Mouse (Mus musculus) T-helper 2 cell (primary cell): ENCODE measurements around the gene Rrnad1.

Experiments
- in situ Hi-C: fragments of 300-600 bp; cut with MboI, MseI; formaldehyde crosslinking; loops from one replicate; pipeline ENCODE4 v1.15.1; 2025; ENCODE audit warnings: high pct_unique_total_duplicates

The Rrnad1 gene

DNA sequence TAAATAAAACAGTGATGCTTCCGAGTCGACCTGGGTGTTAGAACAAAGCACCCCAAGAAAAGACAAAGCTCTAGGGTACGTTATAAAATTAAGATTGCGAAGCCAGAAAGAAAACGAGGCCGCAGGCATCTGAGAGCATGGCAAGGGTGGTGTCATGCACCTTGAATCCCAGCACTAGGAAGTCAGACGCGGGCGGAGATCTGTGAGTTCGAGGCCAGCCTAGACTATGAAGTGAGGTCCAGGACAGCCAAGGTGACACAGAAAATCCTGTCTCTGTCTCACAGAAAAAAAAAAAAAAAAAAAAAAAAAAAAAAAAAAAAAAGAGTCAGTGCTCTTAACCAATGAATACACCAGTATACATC is 44.5 kb downstream of the Rrnad1 start:
- in situ Hi-C loops = no loop called here

DNA sequence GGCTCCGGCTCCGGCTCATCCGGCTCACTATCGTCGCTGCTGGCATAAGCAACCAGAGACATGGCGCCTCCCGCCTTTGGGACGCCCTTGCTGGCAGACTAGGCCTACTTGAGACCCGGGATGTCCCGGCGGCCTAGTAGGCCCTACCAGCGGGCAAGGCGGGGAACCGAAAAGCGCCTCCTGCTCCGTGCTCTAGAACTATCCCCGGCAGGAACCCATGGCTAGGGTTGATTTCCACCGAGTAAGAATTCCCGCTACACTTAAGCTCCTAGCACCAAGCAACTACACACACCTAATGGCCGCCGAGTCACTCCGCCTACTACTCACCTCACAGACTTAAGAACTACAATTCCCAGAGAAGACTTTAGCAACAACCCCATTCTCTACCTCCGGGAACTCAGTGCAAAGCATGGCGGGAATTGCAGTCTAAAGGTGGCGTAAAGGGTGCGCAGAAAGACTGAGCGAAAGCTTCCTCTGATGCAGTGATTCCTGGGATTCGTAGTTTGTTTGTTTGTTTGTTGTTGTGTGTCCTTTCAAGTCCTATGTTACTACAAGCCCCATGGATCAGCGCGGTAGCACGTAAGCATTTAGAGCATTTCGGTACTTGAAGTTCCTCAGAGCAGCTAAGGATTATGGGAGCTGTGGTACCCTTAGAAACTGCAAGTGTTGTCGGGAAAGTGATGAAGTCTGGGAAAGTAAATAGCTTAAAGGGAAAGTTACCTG is 45.1 kb downstream of the Rrnad1 start, which contains the start of gene Prcc:
Gene Prcc, minus strand, starts transcription at position 328 of the 723 bp plus-strand sequence.
- in situ Hi-C loops = no loop called here

DNA sequence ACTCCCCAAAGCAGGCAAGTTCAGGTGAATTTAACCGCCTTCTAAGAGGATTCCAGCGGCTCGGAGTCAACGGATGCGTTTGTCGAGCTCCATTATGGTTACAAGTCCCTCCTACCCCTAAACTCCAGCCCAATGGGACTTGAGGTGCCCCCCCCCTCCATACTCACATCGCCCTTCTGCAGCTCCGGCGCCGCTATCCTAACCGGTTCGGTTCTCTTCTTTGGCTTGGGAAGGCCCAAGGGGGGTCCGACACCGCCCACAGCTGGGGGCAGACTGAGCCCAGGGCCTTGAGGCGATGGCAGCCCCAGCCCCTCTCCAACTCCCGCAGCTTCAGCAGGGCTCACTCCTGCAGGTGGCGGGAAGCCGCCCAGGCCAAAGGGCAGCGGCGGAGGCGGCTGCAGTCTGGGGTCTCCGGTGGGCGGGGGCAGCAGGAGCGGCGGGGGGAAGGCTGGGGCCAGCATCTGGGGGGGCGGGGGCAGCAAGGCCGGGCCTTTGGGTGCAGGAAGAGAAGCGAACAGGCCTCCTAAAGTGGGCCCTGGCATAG is 45.7 kb downstream of the Rrnad1 start:
- in situ Hi-C loops = no loop called here

DNA sequence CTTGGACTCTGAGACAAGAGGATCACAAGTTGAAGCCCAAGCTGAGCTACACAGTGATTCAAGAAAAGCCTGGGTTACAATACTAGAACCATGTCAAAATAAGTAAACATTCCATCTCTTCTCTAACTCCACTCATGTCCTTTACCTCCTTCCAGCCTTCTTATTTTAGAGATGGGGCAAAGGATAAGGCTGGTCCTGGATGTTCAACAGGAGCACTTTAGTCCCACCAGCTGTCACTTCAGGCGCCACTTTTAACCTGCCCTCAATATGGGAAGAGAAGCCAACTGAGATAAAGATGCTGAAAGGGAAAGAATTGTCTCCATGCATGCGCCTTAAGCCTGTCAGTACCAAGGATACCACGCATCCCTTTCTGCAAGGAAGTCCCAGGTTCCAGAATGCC is 46.2 kb downstream of the Rrnad1 start:
- in situ Hi-C loops = no loop called here

DNA sequence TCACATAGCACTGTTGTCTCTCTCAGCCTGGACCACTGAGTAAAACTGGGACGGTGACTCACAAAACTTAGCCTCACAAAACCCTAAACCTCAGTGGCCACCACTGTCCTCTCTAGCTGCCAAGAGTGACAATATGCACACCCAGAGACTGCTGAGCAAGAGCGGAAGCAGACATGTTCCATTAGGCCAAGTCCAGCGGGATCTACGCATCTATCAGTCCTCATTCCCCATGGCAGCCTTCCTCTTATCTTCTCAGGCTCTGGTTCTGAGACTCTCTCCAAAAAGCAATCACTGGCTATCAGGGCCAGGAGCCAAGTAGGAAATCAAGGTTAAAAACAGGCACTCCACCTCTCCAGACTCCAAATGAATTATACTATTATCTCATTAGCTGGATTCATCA is 52.8 kb downstream of the Rrnad1 start:
- in situ Hi-C loops = no loop called here
